Comparison of ENCODE assay signal across 13 mouse cellular contexts in genomic region chr2:5746529-5746928, GRCm38 (mm10). TPM values are rescaled to one million over a fixed set of nuclear protein-coding genes. Genes with fewer than 3 reads are reported as not detected.
DNase-seq lines count a peak whose midpoint lies in the region; ATAC-seq and TF ChIP-seq lines count a peak whose summit lies in the region.
"Had no signal": no experiment of that assay in that cellular context is flagged by ENCODE, and none has a peak within 500 bp of the region (broad histone marks: within the 10 kb centered on the region; RNA-seq: fewer than 3 reads in every experiment).

No protein-coding gene starts in this region.

- H3K27ac ChIP-seq in lung, embryonic 15.5 days, result no peak overlapping the region
- H3K27ac ChIP-seq in intestine, postnatal 0 days (ENCODE audit: low read depth, low read length), result no peak overlapping the region
- H3K27ac ChIP-seq in stomach, embryonic 14.5 days (ENCODE audit: low read length), result peak overlapping the region; percentile 56; the same call in 1 of the 2 replicates
- H3K27ac ChIP-seq: heart, embryonic 10.5 days; hindbrain, embryonic 10.5 days; neural tube, embryonic 15.5 days had no signal

- H3K4me3 ChIP-seq in lung, embryonic 15.5 days, result peak overlapping the region; percentile 16
- no peak overlapping the region for H3K4me3 ChIP-seq in intestine, postnatal 0 days (ENCODE audit: low read depth, low read length)
- no peak overlapping the region for H3K4me3 ChIP-seq in stomach, embryonic 14.5 days (ENCODE audit: low read depth, low read length)
- H3K4me3 ChIP-seq: heart, embryonic 10.5 days; hindbrain, embryonic 10.5 days; neural tube, embryonic 15.5 days had no signal

- no peaks in the 10 kb centered on the region for H3K27me3 ChIP-seq in lung, embryonic 15.5 days
- H3K27me3 ChIP-seq in intestine, postnatal 0 days (replicated peaks; ENCODE audit: control insufficient read depth, insufficient read depth, low read length), result no peaks in the 10 kb centered on the region
- H3K27me3 ChIP-seq in stomach, embryonic 14.5 days (ENCODE audit: control insufficient read depth, insufficient read depth, low read length), result no peaks in the 10 kb centered on the region
- H3K27me3 ChIP-seq: neural tube, embryonic 15.5 days had no signal

- ATAC-seq in lung, embryonic 15.5 days (ENCODE audit: borderline replicate concordance, extremely low read depth, low FRiP score, low TSS enrichment), result peak; percentile 57; the same call in 1 of the 2 replicates
- no peak for ATAC-seq in intestine, postnatal 0 days
- ATAC-seq in stomach, embryonic 14.5 days (ENCODE audit: insufficient number of reproducible peaks, insufficient read depth, low FRiP score, low read depth), result peak; percentile 58; the same call in 1 of the 2 replicates
- ATAC-seq: inflammation-experienced regulatory T-cells, adult 6 months had no signal

- peaks cover 8% of the 10 kb centered on the region for H3K4me1 ChIP-seq in lung, embryonic 15.5 days
- no peaks in the 10 kb centered on the region for H3K4me1 ChIP-seq in intestine, postnatal 0 days (replicated peaks; ENCODE audit: control insufficient read depth, insufficient read depth, low read length)
- no peaks in the 10 kb centered on the region for H3K4me1 ChIP-seq in stomach, embryonic 14.5 days (ENCODE audit: control insufficient read depth, insufficient read depth, low read length)
- H3K4me1 ChIP-seq: heart, embryonic 10.5 days; hindbrain, embryonic 10.5 days; neural tube, embryonic 15.5 days had no signal

- H3K36me3 ChIP-seq in lung, embryonic 15.5 days, result no peaks in the 10 kb centered on the region
- H3K36me3 ChIP-seq in intestine, postnatal 0 days (ENCODE audit: control insufficient read depth, insufficient read depth), result no peaks in the 10 kb centered on the region
- H3K36me3 ChIP-seq in stomach, embryonic 14.5 days (ENCODE audit: control insufficient read depth, insufficient read depth, low read length), result no peaks in the 10 kb centered on the region
- H3K36me3 ChIP-seq: heart, embryonic 10.5 days; hindbrain, embryonic 10.5 days; neural tube, embryonic 15.5 days had no signal

- no peak overlapping the region for H3K9ac ChIP-seq in lung, embryonic 15.5 days
- no peak overlapping the region for H3K9ac ChIP-seq in intestine, postnatal 0 days (ENCODE audit: low read depth, low read length)
- no peak overlapping the region for H3K9ac ChIP-seq in stomach, embryonic 14.5 days (replicated peaks; ENCODE audit: low read depth, low read length)
- H3K9ac ChIP-seq: neural tube, embryonic 15.5 days had no signal

- TF ChIP-seq CTCF in intestine, postnatal 0 days (IDR thresholded peaks at IDR 0.05; ENCODE audit: low read depth), result no peak

- H3K4me2 ChIP-seq in lung, embryonic 15.5 days, result peak overlapping the region; percentile 49
- peak overlapping the region; percentile 38; the same call in 1 of the 2 replicates for H3K4me2 ChIP-seq in intestine, postnatal 0 days (replicated peaks; ENCODE audit: low read depth)
- peak overlapping the region; percentile 29 for H3K4me2 ChIP-seq in stomach, embryonic 14.5 days (replicated peaks; ENCODE audit: low read depth, low read length)
- H3K4me2 ChIP-seq: neural tube, embryonic 15.5 days had no signal

- no peak for DNase-seq in lung, adult 18-20 months
- peak; percentile 37 for DNase-seq in kidney, postnatal 14 days
- no peak for DNase-seq in ovary, postnatal 36 days (ENCODE audit: low spot score)
- no peak for DNase-seq in left cerebral cortex, adult 8-10 months (ENCODE audit: low spot score in 2 of 2)
- DNase-seq: cerebellum, adult 11 months; layer of hippocampus, postnatal 36 days had no signal

- H3K9me3 ChIP-seq in lung, embryonic 15.5 days, result no peaks in the 10 kb centered on the region
- no peaks in the 10 kb centered on the region for H3K9me3 ChIP-seq in intestine, postnatal 0 days (ENCODE audit: control insufficient read depth)
- no peaks in the 10 kb centered on the region for H3K9me3 ChIP-seq in stomach, embryonic 14.5 days (ENCODE audit: control insufficient read depth, low read depth, low read length)
- H3K9me3 ChIP-seq: heart, embryonic 10.5 days; hindbrain, embryonic 10.5 days; neural tube, embryonic 15.5 days had no signal

- WGBS in lung, embryonic 15.5 days, result 23% methylated on average over 12 of the region's 12 CpGs
- WGBS in intestine, postnatal 0 days, result 64% methylated on average over 12 of the region's 12 CpGs
- WGBS in stomach, embryonic 14.5 days, result 37% methylated on average over 12 of the region's 12 CpGs

RNA-seq across cellular contexts. Expression of gene Camk1d, which starts 32.2 kb away (rescaled TPM):
- polyA plus RNA-seq in lung, embryonic 15.5 days (2015; fragmentation: Nextera tagmentation; extraction: Ambion mirVana), result 1.6 and 2.5 TPM in 2 replicates
- polyA plus RNA-seq in intestine, postnatal 0 days (2015; fragmentation: Nextera tagmentation; extraction: Ambion mirVana), result 11.3 and 14.0 TPM in 2 replicates
- polyA plus RNA-seq in stomach, embryonic 14.5 days (2014; fragmentation: Nextera tagmentation; extraction: Ambion mirVana), result 19.1 and 20.5 TPM in 2 replicates
- 100 to 1,000 TPM; 110 to 134 (median 127) TPM for total RNA-seq in left cerebral cortex, adult 8-10 months (2022)
